ENCODE assay signal across 15 mouse cellular contexts in genomic region chr3:86832115-86832514, GRCm38 (mm10).
DNase-seq lines count a peak whose midpoint lies in the region; ATAC-seq and TF ChIP-seq lines count a peak whose summit lies in the region.
"Had no signal": no experiment of that assay in that cellular context is flagged by ENCODE, and none has a peak within 500 bp of the region (broad histone marks: within the 10 kb centered on the region; RNA-seq: fewer than 3 reads in every experiment).

No protein-coding gene starts in this region.

- H3K27ac ChIP-seq in forebrain, embryonic 11.5 days (ENCODE audit: low read depth, low read length) = peak overlapping the region; percentile 37; the same call in 1 of the 2 replicates
- no peak overlapping the region; the same call in 1 of the 2 replicates for H3K27ac ChIP-seq in forebrain, embryonic 10.5 days
- H3K27ac ChIP-seq in lung, embryonic 16.5 days (ENCODE audit: low read length) = peak overlapping the region; percentile 47; the same call in 1 of the 2 replicates
- H3K27ac ChIP-seq in forebrain, embryonic 13.5 days = peak overlapping the region; percentile 76
- H3K27ac ChIP-seq in midbrain, embryonic 15.5 days = peak overlapping the region; percentile 48
- no peak overlapping the region for H3K27ac ChIP-seq in kidney, adult 2 months (ENCODE audit: insufficient read depth, low read depth, low read length)

- H3K27me3 ChIP-seq in forebrain, embryonic 11.5 days (ENCODE audit: control insufficient read depth, insufficient read depth, low read length) = no peaks in the 10 kb centered on the region
- peaks cover 29% of the 10 kb centered on the region for H3K27me3 ChIP-seq in forebrain, embryonic 10.5 days (ENCODE audit: poor library complexity, severe bottlenecking)
- H3K27me3 ChIP-seq in lung, embryonic 16.5 days (ENCODE audit: control insufficient read depth, insufficient read depth, low read depth, low read length) = no peaks in the 10 kb centered on the region
- H3K27me3 ChIP-seq in forebrain, embryonic 13.5 days = 0 out of 2 replicates have a peak, but pooled peaks cover 5% of the 10 kb centered on the region
- no peaks in the 10 kb centered on the region for H3K27me3 ChIP-seq in midbrain, embryonic 15.5 days (replicated peaks)
- no peaks in the 10 kb centered on the region for H3K27me3 ChIP-seq in kidney, adult 2 months (replicated peaks; ENCODE audit: control insufficient read depth, insufficient read depth, low read length)
- H3K27me3 ChIP-seq: Patski had no signal

- peaks cover 6% of the 10 kb centered on the region; the same call in 1 of the 2 replicates for H3K4me1 ChIP-seq in forebrain, embryonic 11.5 days (replicated peaks; ENCODE audit: control insufficient read depth, insufficient read depth, low read length)
- peaks cover 33% of the 10 kb centered on the region for H3K4me1 ChIP-seq in forebrain, embryonic 10.5 days
- 0 out of 2 replicates have a peak, but pooled peaks cover 2% of the 10 kb centered on the region for H3K4me1 ChIP-seq in lung, embryonic 16.5 days (replicated peaks; ENCODE audit: control insufficient read depth, insufficient read depth, low read length)
- H3K4me1 ChIP-seq in forebrain, embryonic 13.5 days = peaks cover 52% of the 10 kb centered on the region
- peaks cover 37% of the 10 kb centered on the region for H3K4me1 ChIP-seq in midbrain, embryonic 15.5 days
- no peaks in the 10 kb centered on the region for H3K4me1 ChIP-seq in kidney, adult 2 months (ENCODE audit: control insufficient read depth, insufficient read depth, low read length)

- H3K9ac ChIP-seq in forebrain, embryonic 11.5 days (ENCODE audit: low read length) = no peak overlapping the region
- no peak overlapping the region; the same call in 1 of the 2 replicates for H3K9ac ChIP-seq in lung, embryonic 16.5 days (ENCODE audit: low read length)
- no peak overlapping the region for H3K9ac ChIP-seq in forebrain, embryonic 13.5 days
- H3K9ac ChIP-seq in midbrain, embryonic 15.5 days = no peak overlapping the region

- no peaks in the 10 kb centered on the region; the same call in 1 of the 2 replicates for H3K36me3 ChIP-seq in forebrain, embryonic 11.5 days (ENCODE audit: control insufficient read depth, insufficient read depth, low read length)
- H3K36me3 ChIP-seq in forebrain, embryonic 10.5 days (replicated peaks) = peaks cover 10% of the 10 kb centered on the region
- no peaks in the 10 kb centered on the region for H3K36me3 ChIP-seq in lung, embryonic 16.5 days (ENCODE audit: control insufficient read depth, insufficient read depth, low read length)
- peaks cover 18% of the 10 kb centered on the region for H3K36me3 ChIP-seq in forebrain, embryonic 13.5 days (ENCODE audit: poor library complexity, severe bottlenecking)
- H3K36me3 ChIP-seq in midbrain, embryonic 15.5 days (replicated peaks) = no peaks in the 10 kb centered on the region
- no peaks in the 10 kb centered on the region for H3K36me3 ChIP-seq in kidney, adult 2 months (ENCODE audit: control insufficient read depth, insufficient read depth, low read length)

- H3K4me3 ChIP-seq in forebrain, embryonic 11.5 days (ENCODE audit: low read depth, low read length) = no peak overlapping the region
- no peak overlapping the region for H3K4me3 ChIP-seq in forebrain, embryonic 10.5 days
- no peak overlapping the region for H3K4me3 ChIP-seq in lung, embryonic 16.5 days (ENCODE audit: low read length)
- no peak overlapping the region for H3K4me3 ChIP-seq in forebrain, embryonic 13.5 days
- H3K4me3 ChIP-seq in midbrain, embryonic 15.5 days = no peak overlapping the region
- H3K4me3 ChIP-seq in kidney, adult 2 months (ENCODE audit: insufficient read depth, low read depth, low read length) = no peak overlapping the region

- no peaks in the 10 kb centered on the region for H3K9me3 ChIP-seq in forebrain, embryonic 11.5 days (ENCODE audit: control insufficient read depth, low read length)
- no peaks in the 10 kb centered on the region for H3K9me3 ChIP-seq in forebrain, embryonic 10.5 days
- H3K9me3 ChIP-seq in lung, embryonic 16.5 days (ENCODE audit: control insufficient read depth, low read length) = no peaks in the 10 kb centered on the region
- no peaks in the 10 kb centered on the region for H3K9me3 ChIP-seq in forebrain, embryonic 13.5 days (replicated peaks)
- no peaks in the 10 kb centered on the region for H3K9me3 ChIP-seq in midbrain, embryonic 15.5 days

- no peak for ATAC-seq in forebrain, embryonic 11.5 days (replicated peaks; ENCODE audit: low FRiP score)
- ATAC-seq in lung, embryonic 16.5 days (ENCODE audit: low read depth) = no peak
- 0 out of 2 replicates have a peak, but pooled peaks have one; percentile 22 for ATAC-seq in forebrain, embryonic 13.5 days
- no peak; the same call in 1 of the 2 replicates for ATAC-seq in midbrain, embryonic 15.5 days (replicated peaks)
- no peak for ATAC-seq in megakaryocyte progenitor cell, adult 5-6 weeks (replicated peaks; ENCODE audit: poor library complexity)
- ATAC-seq: intestine, postnatal 0 days; Patski had no signal

- 75% methylated on average over 8 of the region's 8 CpGs for WGBS in forebrain, embryonic 11.5 days
- WGBS in forebrain, embryonic 10.5 days = 81% methylated on average over 8 of the region's 8 CpGs
- 46% methylated on average over 8 of the region's 8 CpGs for WGBS in lung, embryonic 16.5 days
- WGBS in forebrain, embryonic 13.5 days = 47% methylated on average over 8 of the region's 8 CpGs
- WGBS in midbrain, embryonic 15.5 days = 65% methylated on average over 8 of the region's 8 CpGs
- 72% methylated on average over 8 of the region's 8 CpGs for WGBS in kidney, adult 2 months

- DNase-seq in forebrain, embryonic 11.5 days (ENCODE audit: low spot score) = no peak
- DNase-seq in forebrain, embryonic 10.5 days (ENCODE audit: extremely low spot score, low spot score) = no peak
- DNase-seq in lung, postnatal 4 days = no peak
- no peak for DNase-seq in kidney, adult 2 months
- DNase-seq: cerebellum, adult 2 months; embryo, embryonic 11 days; heart, postnatal 10 days; kidney, postnatal 36 days; lung, postnatal 10 days had no signal

- no peak for TF ChIP-seq CTCF in kidney, adult 2 months (conservative IDR thresholded peaks at IDR 0.05; ENCODE audit: insufficient read depth, insufficient read length, low read depth, low read length)

- TF ChIP-seq POLR2A in kidney, adult 2 months (IDR thresholded peaks at IDR 0.05; ENCODE audit: low read depth, low read length) = no peak

- H3K4me2 ChIP-seq in forebrain, embryonic 11.5 days (ENCODE audit: low read depth, low read length, severe bottlenecking) = no peak overlapping the region
- peak overlapping the region; percentile 34 for H3K4me2 ChIP-seq in lung, embryonic 16.5 days (ENCODE audit: low read depth, low read length)
- peak overlapping the region; percentile 35 for H3K4me2 ChIP-seq in forebrain, embryonic 13.5 days
- H3K4me2 ChIP-seq in midbrain, embryonic 15.5 days = no peak overlapping the region

Comparison
In these comparisons a context has a peak if more than half of its experiments do, and no peak if none do; other contexts are left out.
1. H3K27ac ChIP-seq: peak in forebrain, embryonic 11.5 days (single experiment), lung, embryonic 16.5 days (single experiment), forebrain, embryonic 13.5 days (single experiment) and midbrain, embryonic 15.5 days (single experiment); none in forebrain, embryonic 10.5 days (single experiment) and kidney, adult 2 months (single experiment).
2. H3K4me2 ChIP-seq: peak in lung, embryonic 16.5 days (single experiment) and forebrain, embryonic 13.5 days (single experiment); none in forebrain, embryonic 11.5 days (single experiment) and midbrain, embryonic 15.5 days (single experiment).